Mouse (Mus musculus): ENCODE data around the gene Akr1c13.
"Not testable (repeated sequence)": the region's sequence is repeated elsewhere in the genome, so short reads cannot be mapped to it uniquely, and the experiment has no call there.

Akr1c13 gene

DNA sequence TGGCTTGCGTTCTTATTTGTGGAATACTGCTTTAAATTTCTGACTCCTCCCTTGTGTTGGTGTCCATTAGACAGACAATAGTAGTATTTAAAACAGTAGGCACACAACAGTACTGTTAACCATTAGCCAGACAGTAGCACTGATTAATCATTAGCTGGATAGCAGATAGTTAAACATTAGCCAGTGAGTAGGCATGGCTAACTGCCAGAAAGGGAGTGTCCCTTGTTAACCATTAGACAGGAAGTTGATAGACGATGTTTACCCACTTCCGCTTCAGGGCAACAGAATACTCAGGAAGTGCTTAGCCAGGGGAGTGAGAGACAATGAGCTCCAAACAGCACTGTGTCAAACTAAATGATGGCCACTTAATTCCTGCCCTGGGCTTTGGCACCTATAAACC is at the start of gene Akr1c13:
Gene Akr1c13, plus strand, starts transcription at position 247 of the 400 bp plus-strand sequence.
- no peak for DNase-seq

DNA sequence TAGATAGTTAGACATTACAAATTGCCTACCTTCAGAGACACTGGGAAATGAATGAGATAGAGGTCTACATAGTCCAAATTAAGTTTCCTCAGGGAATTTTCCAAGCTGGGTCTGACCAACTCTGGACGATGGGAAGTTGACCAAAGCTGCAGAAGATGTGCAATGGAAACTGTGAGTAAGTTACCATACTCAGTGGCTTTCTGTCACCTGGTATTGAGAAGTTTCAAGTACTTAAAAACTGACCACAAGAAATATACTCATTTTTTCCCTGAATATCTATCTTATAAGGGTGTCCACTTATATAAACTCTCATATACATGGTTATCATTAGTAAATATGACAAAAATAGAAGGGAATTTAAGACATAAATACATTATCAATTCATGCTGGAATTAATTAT is 46.7 kb upstream of the Akr1c13 start:
- DNase-seq = no peak

DNA sequence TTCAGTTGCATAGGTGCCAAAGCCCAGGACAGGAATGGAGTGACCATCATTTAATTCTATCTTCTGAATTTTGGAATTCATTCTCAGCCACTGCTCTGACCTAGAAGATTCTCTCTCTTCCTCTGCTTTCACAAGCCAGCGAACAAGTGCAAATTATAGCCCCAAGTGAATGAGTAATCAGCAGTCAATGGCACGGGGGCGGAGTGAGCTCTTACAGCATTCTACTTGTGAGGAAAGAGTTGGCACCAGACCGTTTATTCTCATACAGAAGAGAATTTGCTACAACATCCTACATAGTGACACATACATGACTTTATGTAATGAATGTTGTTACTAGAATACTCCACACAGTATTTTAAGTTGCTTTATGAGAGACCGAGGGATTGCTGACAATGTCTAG is 40.4 kb upstream of the Akr1c13 start, which contains the start of gene Akr1c18:
Gene Akr1c18, minus strand, starts transcription at position 137 of the 400 bp plus-strand sequence.
- no peak for DNase-seq

DNA sequence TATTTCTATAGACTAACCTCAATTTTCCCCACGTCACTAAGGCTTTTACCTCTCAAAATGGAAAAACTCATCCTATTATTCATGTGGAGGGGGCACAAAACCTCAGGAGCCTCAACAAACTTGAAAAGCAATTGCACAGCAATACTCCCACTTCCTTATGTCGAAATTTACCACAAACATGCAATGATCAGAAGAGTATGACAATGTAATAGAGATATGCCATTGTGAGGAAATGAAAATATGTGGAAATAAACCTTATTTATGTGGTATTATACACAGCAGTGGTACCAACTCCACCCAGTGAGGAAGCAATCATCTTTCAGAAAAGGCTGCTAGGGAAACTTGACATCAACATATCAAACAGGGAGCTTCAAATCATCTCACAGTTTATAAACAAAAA is 38.0 kb upstream of the Akr1c13 start:
- no peak for DNase-seq

DNA sequence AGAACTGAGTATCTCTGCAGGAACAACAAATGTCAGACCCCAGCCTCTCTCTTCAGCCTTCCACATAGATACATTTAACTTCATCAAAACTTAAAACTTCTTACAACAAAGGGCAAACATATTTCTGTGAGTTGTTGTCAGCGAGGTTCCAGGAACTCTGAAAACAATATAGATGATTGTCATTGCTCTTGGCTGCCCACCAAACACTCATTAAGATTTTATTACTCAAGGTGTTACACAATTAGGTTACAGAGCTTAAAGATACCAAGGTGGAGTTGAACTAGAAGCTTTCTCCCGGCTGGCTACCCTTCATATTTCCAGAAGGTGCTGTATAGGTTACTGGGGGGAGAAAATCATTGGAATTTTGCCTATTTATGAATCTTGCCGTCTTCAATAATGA is 37.4 kb upstream of the Akr1c13 start:
- no peak for DNase-seq

DNA sequence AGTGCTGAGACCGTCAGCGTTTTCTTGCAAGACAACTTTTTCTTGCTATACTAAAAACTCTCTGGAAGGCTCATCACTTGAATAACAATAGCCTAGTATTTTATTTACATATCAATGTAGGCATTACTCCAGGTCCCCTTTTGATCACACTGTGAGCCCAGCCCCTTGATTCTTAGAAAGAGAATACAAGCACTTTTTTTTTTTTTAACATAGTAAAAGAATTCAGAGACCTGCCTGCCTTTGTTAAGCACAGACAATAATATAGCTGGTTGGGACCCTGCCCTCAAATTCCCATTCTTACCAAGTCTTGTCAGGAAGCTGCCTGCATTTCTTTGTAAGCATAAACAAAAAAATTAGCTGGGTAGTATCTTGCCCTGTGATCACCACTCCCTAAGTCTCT is 35.7 kb upstream of the Akr1c13 start:
- DNase-seq = no peak

DNA sequence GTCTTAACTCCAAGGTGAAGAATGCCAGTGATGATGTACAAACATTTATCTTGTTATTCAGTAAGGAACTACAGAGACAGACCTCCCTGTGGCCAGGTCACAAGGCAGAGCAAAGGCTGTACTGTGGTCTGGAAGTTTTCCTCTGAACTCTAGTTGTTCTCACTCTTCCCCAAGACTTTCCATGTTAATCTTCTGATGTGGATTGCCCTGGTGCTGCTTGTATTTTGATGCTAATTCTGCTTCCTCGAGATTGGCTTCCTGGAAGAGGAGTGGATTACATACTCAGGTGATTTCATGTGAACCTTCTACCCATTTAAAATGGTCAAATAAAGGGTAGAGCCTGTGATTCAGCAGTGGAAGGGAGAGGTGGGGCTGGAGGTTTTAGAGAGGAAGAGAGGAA is 22.9 kb upstream of the Akr1c13 start:
- DNase-seq = no peak

DNA sequence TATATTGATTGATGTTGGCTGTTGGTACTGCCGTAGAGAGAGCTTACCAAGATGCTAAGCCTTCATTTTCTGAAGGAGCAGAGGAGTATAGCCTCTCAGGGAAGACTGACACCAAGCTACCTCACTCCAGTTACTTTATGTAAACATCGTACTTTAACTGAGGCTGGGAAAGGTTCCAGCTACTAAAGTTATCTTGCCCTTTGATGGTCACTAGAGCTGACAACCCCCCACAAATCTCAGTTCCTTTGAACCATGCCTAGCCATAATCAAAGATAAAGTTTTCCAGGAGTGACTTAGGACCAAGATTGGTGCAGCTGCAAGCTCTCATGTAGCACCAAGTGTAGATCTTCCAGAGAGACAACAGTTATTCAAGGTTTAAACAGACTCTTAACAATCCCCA is 18.0 kb upstream of the Akr1c13 start:
- no peak for DNase-seq

DNA sequence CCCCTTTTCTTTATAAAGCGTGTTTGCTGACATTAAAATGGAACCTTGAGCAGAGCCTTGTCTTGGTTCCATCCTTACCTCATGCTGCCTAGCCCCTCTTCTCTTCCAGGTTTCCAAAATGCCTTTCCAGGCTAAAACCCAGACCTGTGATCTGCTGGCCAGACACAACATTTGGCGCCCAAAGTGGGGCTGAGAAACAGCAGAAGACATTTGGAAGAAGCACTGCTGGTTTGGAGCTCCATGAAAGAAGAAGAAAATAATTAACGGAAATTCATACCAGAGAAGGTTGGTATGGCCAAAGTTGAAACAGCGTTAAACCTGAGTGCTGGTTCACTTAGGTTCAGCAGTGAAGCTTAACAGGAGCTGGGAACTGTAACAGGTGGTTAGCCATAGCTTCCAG is 9.6 kb upstream of the Akr1c13 start:
- DNase-seq = not testable (repeated sequence)

DNA sequence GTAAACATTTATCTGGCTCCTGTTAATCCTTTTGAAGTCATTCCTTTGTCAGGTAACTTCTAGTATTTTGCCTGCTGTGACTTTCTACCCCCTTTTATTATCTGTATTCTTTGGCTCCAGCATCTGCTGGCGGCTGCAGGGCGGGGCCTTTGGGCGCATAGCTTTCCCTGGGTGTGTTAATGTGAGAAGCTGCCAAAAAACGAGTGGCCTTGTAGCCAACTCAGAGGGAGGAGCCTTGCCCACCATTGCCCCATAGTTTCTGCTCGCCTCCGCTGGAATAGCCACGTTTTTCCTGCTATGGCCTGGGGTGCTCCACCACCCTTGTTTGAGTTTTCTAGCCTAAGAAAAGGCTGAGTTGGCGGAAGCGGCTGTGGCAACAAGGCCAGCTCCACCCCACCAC is 7.8 kb upstream of the Akr1c13 start:
- no peak for DNase-seq

DNA sequence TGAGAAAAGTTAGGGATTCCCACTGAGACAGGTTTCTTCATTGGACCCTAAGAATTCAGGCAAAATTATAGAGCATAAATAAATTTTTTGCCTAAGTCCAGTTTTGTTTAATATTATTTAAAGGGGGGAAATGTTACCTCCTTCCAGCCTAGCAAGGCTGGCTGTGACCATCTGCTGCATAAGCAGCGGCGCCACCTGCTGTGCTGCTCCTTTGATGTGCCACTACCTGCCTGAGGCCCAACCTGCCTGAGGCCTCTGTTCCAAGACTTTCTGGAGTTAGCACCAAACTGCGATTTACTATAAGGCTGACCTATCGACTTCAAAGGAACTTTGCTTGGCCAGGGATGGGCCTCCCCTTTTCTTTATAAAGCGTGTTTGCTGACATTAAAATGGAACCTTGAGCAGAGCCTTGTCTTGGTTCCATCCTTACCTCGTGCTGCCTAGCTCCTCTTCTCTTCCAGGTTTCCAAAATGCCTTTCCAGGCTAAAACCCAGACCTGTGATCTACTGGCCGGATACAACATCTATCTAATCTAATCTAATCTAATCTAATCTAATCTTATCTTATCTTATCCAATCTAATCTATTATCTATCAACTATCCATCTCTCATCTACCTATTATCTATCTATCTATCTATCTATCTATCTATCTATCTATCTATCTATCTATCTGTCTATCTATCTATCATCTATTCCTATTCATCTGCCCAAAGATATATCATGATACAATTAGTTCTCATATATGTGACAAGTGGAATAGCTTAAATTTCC is 4.1 kb upstream of the Akr1c13 start:
- DNase-seq = not testable (repeated sequence)

DNA sequence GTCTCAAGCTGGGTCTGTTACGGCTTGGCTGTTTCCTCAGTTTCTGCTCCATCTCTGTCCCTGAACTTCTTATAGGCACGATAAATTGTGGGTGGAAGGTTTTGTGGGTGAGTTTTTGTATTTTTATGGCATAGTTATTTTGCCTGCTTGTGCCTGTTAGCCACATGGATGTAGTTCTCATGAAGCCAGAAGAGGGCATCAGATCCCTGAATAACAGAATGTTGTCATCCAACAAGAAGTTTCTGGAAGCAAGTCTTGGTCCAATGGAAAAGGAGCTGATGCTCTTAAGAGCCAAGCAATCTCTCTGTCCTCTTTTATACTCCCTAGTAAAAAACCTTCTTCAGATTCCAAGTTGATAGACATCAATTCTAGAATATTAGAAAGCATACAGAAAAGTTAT is 2.8 kb upstream of the Akr1c13 start:
- DNase-seq = no peak

DNA sequence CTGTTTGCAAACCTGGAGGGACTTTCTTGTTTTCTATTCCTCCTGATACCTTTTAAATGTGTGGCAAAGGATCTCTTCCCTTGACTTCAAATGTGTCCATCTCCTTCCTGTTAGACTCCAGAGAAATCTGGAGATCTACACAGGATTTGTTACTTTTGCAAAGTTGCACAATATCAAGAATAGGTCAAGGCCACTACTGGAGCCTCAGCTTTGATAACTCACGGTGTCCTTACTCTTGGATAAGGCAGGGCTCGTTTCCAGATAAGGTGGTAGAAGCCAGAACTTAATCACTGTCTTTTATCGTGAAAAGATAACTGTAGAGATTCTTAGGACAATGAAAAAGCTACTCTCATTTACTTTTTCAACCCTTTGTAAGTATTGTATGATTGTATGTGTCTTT is 1.6 kb downstream of the Akr1c13 start:
- DNase-seq = no peak

DNA sequence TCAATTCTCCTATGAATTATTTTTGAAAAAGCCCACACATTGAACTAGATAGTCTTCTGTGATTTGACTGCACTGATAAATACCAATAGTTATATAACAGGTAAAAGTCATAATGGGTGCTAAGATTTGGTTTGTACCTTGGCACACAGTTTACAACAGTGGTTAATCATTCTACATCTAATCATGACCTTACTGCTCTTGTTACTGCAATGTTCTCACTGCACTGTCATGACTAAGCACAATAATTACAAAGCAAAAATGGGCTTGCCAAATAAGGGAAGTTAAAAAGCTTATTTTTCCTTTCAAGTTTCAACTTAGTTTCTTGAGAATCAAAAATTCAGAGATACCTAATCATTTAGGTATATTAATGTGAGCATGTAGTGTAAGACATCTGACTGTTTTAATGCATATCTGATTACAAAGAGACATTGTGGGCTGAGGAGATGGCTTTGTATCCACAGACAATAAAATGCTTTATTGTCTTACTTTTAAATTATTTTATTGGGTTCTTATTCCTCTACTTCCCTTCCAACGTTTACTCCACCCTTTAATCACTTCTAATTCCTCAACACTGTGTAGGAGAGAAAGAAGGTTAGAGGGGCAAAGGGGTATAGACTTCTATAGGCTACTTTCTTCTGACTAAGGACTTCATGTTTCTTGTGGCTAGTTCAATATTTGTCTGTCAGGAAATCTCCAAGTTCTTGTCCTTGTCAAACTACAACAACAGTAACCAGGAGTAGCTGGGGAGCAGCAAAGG is 15.4 kb downstream of the Akr1c13 start:
- no peak for DNase-seq

DNA sequence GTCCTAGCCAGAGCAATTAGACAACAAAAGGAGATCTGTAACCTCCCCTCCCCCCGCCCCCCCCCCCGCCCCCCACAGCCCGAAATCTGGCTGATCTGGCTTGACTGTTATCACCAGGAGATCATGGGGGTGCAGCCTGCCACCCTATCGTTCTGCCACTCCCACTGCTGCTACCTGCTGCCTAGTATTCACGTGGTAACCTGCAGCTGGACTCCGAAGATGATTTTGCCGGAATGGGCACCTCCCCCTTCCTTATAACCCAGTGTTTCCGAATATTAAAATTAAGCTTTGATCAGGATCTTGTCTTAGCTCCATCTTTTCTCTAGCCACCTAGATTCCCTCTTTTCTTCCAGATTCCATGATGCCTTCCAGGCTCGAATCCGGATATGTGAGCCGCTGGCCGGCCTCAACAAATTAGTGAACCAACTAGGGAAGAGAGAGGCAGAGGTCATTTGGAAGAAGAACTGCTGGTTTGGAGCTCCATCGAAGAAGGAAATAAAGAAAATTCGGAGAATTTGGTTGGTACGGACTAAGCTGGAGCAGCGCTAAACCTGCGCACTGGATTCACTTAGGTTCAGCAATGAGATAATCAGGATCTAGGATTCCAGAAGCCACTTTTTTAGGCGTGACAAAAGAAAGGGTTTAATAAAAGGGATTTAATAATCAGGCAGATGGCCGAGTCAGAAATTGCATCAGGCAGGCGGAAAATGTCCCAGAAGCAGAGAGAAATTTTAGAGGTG is 20.8 kb downstream of the Akr1c13 start:
- no peak for DNase-seq

DNA sequence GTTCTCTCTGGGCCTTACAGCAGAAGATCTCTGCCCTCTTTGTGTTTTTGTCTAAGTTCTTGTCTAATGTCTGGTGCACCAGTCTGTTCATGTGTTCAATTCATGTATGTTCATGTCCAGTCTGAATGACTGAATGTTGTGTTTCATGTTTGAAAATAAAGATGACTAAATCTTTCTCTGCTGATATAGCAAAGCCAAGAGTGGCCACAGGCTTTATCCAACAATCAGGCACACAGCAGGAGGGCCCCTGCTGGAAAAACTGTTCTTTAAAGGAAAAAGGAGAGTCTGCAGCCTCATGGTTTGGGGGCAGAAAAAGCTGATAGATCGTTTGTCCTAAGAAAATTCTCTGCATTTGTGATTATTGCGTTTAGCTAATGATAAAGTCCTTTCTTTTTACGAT is 21.4 kb downstream of the Akr1c13 start:
- no peak for DNase-seq

DNA sequence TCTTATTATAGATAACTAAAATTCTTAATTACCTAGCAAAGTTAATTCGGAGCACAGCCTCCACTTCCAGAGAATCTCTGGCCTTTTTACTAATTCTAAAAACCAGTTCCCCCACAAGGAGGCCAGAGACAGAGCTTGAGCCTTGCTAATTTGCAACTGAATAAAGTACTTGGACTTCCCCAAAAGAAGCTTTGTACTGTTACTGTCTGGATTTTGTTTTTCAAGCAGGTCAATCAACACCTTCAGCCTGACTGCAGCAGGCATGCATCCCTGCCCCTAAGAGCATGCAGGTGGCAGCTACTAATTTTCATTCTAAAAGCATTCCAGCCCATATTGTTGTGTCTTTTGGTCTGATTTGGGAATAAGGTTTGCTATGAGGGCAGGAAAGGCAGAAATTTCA is 24.5 kb downstream of the Akr1c13 start:
- not testable (repeated sequence) for DNase-seq

DNA sequence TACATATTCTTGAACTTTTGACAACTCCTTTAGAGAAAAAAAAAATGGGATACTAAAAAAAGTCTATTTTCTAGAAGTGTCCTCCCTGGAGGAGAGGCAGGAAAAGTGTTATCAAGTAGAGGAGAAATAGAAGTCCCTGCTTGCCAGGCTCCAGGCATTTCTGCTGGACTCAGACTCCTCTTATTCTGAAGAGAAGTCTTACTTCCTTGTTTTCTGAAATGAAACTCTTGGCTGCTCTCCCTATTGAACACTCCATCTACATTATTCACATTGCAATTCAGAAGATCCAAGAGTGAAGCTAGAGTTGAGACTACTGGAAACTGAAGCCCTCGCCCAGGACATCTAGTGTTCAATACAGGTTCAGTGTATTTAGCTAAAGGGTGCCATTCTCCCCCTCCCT is 37.5 kb downstream of the Akr1c13 start, which contains the start of gene Akr1c19:
Gene Akr1c19, plus strand, starts transcription at position 260 of the 400 bp plus-strand sequence.
- no peak for DNase-seq

DNA sequence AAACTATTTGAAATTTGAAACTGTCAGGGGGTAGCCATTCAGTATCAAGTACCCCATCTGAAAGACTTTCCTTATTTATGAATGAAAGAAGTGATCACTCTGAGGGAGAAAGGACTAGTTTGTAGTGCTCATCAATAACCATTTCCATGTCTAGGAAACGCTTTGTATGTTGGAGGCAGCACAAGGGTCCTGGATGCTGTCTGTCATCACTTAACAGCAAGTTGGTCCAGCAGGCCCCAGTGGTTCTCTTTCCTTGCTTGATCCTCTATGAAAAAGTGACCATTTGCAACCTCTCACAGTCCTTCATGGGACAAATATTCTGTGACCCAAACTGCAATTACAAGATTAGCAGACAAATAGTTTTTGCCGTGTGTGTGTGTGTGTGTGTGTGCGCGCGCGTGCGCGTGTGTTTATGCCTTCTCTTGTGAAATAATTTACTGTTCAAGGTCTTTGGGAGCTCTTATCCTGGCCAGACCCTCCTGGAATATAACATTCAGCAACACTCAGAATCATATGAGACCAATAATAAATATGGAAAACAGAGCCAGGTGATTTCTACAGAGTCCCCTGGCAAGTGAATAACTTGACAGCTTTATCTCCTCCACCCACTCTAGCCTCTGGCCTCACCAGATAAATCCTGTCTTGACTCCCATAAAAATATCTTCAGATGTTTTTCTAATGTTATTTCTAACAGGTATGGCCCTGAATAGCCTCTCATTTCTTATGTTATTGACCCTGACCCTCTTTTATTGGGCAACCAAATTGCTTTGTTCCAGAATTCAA is 40.1 kb downstream of the Akr1c13 start:
- DNase-seq = no peak

DNA sequence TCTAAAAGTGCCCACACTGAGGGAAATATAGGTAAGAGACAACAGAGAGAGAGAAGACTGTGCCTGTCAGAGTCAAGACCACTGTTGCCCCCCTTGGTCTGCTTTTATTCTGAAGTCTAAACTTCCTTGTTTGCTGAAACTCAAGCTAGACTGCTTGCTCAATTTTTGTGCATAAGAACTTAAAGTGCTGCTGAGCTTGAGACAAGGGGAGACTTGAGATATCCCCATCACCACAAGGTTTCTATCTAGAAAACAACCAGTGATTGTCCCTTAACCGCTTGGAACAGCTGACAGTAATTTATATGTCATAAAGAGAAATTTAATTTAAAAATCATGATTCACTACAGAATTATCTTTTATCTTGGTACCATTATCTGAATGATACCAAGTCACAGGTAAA is 42.2 kb downstream of the Akr1c13 start:
- no peak for DNase-seq

DNA sequence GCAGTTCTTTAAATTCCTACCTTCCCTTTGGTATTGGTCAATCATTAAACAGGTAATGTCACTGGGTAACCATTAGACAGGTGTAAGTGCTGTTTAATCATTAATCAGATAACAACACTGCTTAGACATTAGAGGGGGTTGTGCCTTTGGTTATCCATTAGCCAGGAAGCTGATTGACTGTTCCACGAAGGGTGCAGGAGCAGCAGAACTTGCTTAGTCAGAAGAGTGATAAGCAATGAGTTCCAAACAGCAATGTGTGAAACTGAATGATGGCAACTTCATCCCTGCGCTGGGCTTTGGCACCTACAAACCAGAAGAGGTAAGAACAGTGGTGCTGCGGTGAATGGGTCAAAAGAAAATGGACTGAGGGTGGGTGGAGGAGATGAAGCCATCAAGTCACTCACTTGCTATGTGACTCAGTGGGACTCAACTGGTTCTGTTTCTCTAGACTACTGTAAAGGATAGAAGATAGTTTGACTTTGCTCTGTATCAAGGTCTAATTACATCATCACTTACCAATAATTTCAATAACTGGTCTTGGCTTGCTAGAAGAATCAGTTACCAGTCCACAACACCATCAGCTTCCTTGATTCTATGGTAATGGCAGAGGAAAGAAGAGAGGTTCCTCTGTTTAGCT is 42.7 kb downstream of the Akr1c13 start:
- DNase-seq = no peak

DNA sequence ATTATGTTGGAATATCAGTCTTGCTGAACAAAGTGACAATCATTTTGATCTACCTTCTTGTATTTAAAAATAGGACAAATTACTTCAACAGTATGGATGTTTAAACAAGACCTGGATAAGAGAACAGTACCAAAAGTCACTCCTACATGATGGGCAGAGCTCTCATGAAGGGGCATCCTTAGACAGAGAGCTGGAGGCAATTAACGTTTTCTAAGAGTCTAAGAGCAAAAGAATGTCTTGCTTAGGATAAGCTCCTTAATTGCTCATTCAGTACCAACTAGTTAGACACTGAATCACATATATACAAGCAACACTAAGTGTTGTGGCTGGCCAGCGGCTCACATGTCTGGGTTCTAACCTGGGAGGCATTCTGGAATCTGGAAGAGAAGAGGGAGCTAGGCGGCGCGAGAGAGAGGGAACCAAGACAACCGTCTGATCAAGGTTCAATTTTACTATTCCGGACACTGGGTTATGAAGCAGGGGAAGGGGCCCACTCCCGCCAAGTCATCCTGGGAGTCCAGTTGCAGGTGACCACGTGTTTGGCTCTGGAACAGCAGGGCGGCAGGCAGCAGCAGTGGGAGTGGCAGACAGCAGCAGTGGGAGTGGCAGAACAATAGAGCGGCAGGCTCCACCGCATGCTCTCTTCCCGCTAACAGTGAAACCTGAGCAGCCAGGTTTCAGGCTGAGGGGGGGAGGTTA is 54.1 kb downstream of the Akr1c13 start:
- no peak for DNase-seq
